Mouse (Mus musculus) intestine, embryonic 15.5 days (tissue): ENCODE measurements around the gene Ccdc191. TPM values are rescaled to one million over a fixed set of nuclear protein-coding genes. Genes with fewer than 3 reads are reported as not detected.

Experiments
- ATAC-seq: fragments of 200-750 bp; cut with Nextera tagmentation; 2 replicates; pipeline ENCODE4 v1.8.0; 2017; ENCODE audit warnings: moderate TSS enrichment, moderate library complexity
- H3K27ac ChIP-seq: fragments of 300-500 bp; sonication (generic); 2 replicates; pipeline ENCODE4 v1.5.1; 2015; ENCODE audit warnings: mild to moderate bottlenecking, inconsistent platforms
- H3K27me3 ChIP-seq: fragments of 300-500 bp; sonication (generic); replicated peaks from 2 replicates; pipeline ENCODE4 v1.6.1; 2015; ENCODE audit warnings: inconsistent platforms
- H3K36me3 ChIP-seq: fragments of 300-500 bp; sonication (generic); 2 replicates; pipeline ENCODE4 v1.6.1; 2015; ENCODE audit warnings: inconsistent platforms
- H3K4me1 ChIP-seq: fragments of 300-500 bp; sonication (generic); replicated peaks from 2 replicates; pipeline ENCODE4 v1.6.1; 2015; ENCODE audit warnings: inconsistent platforms
- H3K4me2 ChIP-seq: fragments of 300-500 bp; sonication (generic); replicated peaks from 2 replicates; pipeline ENCODE4 v1.6.1; 2015; ENCODE audit warnings: mild to moderate bottlenecking, inconsistent platforms
- H3K4me3 ChIP-seq: fragments of 300-500 bp; sonication (generic); replicated peaks from 2 replicates; pipeline ENCODE4 v1.5.1; 2015; ENCODE audit warnings: inconsistent platforms
- H3K9ac ChIP-seq: fragments of 300-500 bp; sonication (generic); 2 replicates; pipeline ENCODE4 v1.6.1; 2015; ENCODE audit warnings: inconsistent platforms
- H3K9me3 ChIP-seq: fragments of 300-500 bp; sonication (generic); 2 replicates; pipeline ENCODE4 v1.6.1; 2016; ENCODE audit warnings: inconsistent platforms
- WGBS: fragments of 180-500 bp; shearing (Covaris S2); methylation state at CpG from one replicate; pipeline ENCODE4 v1.1.7; 2015; 5-methylcytosine and 5-hydroxymethylcytosine counted together
- polyA plus RNA-seq: library from polyadenylated mRNA; unstranded; fragments of >200 nt; fragmentation: Nextera tagmentation; extraction: Ambion mirVana; gene quantifications from 2 replicates; pipeline ENCODE4 v1.2.1, GENCODE M21; 2015

The Ccdc191 gene
- polyA plus RNA-seq, 1 experiment from 2014 or later, result 11.1 TPM

GRCm38 (mm10) chr16:43970426-43970825 lies 80.8 kb downstream of the Ccdc191 start:
- Histone ChIP-seq H3K9ac (no peak overlapping the region), H3K9me3 (no peaks in the 10 kb centered on the region), H3K27ac (no peak overlapping the region), H3K4me3 (no peak overlapping the region), H3K4me1 (no peaks in the 10 kb centered on the region), H3K27me3 (no peaks in the 10 kb centered on the region), H3K4me2 (no peak overlapping the region), H3K36me3 (no peaks in the 10 kb centered on the region)
- WGBS, result 75% methylated on average over 3 of the region's 3 CpGs
- no peak for ATAC-seq

GRCm38 (mm10) chr16:43971189-43971588 lies 81.6 kb downstream of the Ccdc191 start:
- H3K4me1 ChIP-seq, result no peaks in the 10 kb centered on the region
- whole genome bisulfite sequencing, result 85% methylated on average over 11 of the region's 11 CpGs
- no peak overlapping the region for H3K27ac ChIP-seq
- no peak overlapping the region for H3K4me2 ChIP-seq
- no peaks in the 10 kb centered on the region for H3K9me3 ChIP-seq
- H3K4me3 ChIP-seq, result no peak overlapping the region
- H3K27me3 ChIP-seq, result no peaks in the 10 kb centered on the region
- peak; percentile 64 for ATAC-seq
- H3K36me3 ChIP-seq, result no peaks in the 10 kb centered on the region
- no peak overlapping the region for H3K9ac ChIP-seq

GRCm38 (mm10) chr16:43971741-43972140 lies 82.1 kb downstream of the Ccdc191 start:
- WGBS, result 62% methylated on average over 9 of the region's 9 CpGs
- no peak overlapping the region for H3K4me2 ChIP-seq
- peak; percentile 61; the same call in 1 of the 2 replicates for ATAC-seq

GRCm38 (mm10) chr16:43972391-43972790 lies 82.8 kb downstream of the Ccdc191 start:
- no peaks in the 10 kb centered on the region for H3K9me3 ChIP-seq
- H3K36me3 ChIP-seq, result no peaks in the 10 kb centered on the region
- 87% methylated on average over 2 of the region's 2 CpGs for WGBS
- no peaks in the 10 kb centered on the region for H3K27me3 ChIP-seq
- H3K4me3 ChIP-seq, result no peak overlapping the region
- no peaks in the 10 kb centered on the region for H3K4me1 ChIP-seq
- no peak overlapping the region for H3K27ac ChIP-seq
- no peak for ATAC-seq
- H3K4me2 ChIP-seq, result no peak overlapping the region
- H3K9ac ChIP-seq, result no peak overlapping the region

More at GRCm38 (mm10) chr16:43971741-43972140, 82.1 kb downstream of the Ccdc191 start:
- Histone ChIP-seq H3K9me3 (no peaks in the 10 kb centered on the region), H3K4me3 (no peak overlapping the region), H3K36me3 (no peaks in the 10 kb centered on the region), H3K27me3 (no peaks in the 10 kb centered on the region), H3K4me1 (no peaks in the 10 kb centered on the region), H3K27ac (no peak overlapping the region), H3K9ac (no peak overlapping the region)

GRCm38 (mm10) chr16:43973147-43973546 lies 83.5 kb downstream of the Ccdc191 start:
- no peaks in the 10 kb centered on the region for H3K27me3 ChIP-seq
- H3K36me3 ChIP-seq, result no peaks in the 10 kb centered on the region
- no peaks in the 10 kb centered on the region for H3K9me3 ChIP-seq
- no peak for ATAC-seq
- H3K27ac ChIP-seq, result no peak overlapping the region
- no peak overlapping the region for H3K4me3 ChIP-seq
- no peak overlapping the region for H3K4me2 ChIP-seq
- 87% methylated on average over 11 of the region's 11 CpGs for WGBS
- no peaks in the 10 kb centered on the region for H3K4me1 ChIP-seq
- H3K9ac ChIP-seq, result no peak overlapping the region

- H3K27me3 ChIP-seq, result no peaks in the 10 kb centered on the region
- H3K36me3 ChIP-seq, result no peaks in the 10 kb centered on the region
- H3K27ac ChIP-seq, result no peak overlapping the region
- WGBS, result 85% methylated on average over 22 of the region's 22 CpGs
- H3K4me3 ChIP-seq, result no peak overlapping the region
- H3K9ac ChIP-seq, result no peak overlapping the region
- no peaks in the 10 kb centered on the region for H3K9me3 ChIP-seq
- no peak overlapping the region for H3K4me2 ChIP-seq
- no peak for ATAC-seq
- H3K4me1 ChIP-seq, result no peaks in the 10 kb centered on the region
These were observed 84.1 kb downstream of the Ccdc191 start for GRCm38 (mm10) chr16:43973606-43974220.

- no peaks in the 10 kb centered on the region for H3K36me3 ChIP-seq
- peak overlapping the region; percentile 59; the same call in 1 of the 2 replicates for H3K9ac ChIP-seq
- peak overlapping the region; percentile 99 for H3K4me2 ChIP-seq
- peaks cover 6% of the 10 kb centered on the region for H3K27me3 ChIP-seq
- H3K4me3 ChIP-seq, result peak overlapping the region; percentile 70
- no peaks in the 10 kb centered on the region for H3K9me3 ChIP-seq
- 19% methylated on average over 7 of the region's 7 CpGs for WGBS
- 0 out of 2 replicates have a peak, but pooled peaks cover 4% of the 10 kb centered on the region for H3K4me1 ChIP-seq
- H3K27ac ChIP-seq, result no peak overlapping the region
- ATAC-seq, result no peak
These were observed 89.4 kb downstream of the Ccdc191 start for GRCm38 (mm10) chr16:43979010-43979327.

- Histone ChIP-seq H3K36me3 (no peaks in the 10 kb centered on the region), H3K9ac (peak within 1 kb of the TSS; percentile 59), H3K4me3 (peak within 1 kb of the TSS; percentile 70), H3K9me3 (no peaks in the 10 kb centered on the region), H3K4me1 (0 out of 2 replicates have a peak, but pooled peaks cover 4% of the 10 kb centered on the region), H3K4me2 (peak within 1 kb of the TSS; percentile 99), H3K27ac (no peak within 1 kb of the TSS), H3K27me3 (peaks cover 6% of the 10 kb centered on the region)
- ATAC-seq, result peak; percentile 94
- under 1% methylated on average over 91 of the region's 103 CpGs for WGBS
These were observed 89.9 kb downstream of the Ccdc191 start, which contains the start of gene Zdhhc23 for GRCm38 (mm10) chr16:43979328-43980109. Gene Zdhhc23 (minus strand): TSS chr16:43979791.

GRCm38 (mm10) chr16:43980110-43980609 lies 90.6 kb downstream of the Ccdc191 start:
- no peak overlapping the region for H3K27ac ChIP-seq
- H3K9ac ChIP-seq, result peak overlapping the region; percentile 59
- peak overlapping the region; percentile 70 for H3K4me3 ChIP-seq
- no peaks in the 10 kb centered on the region for H3K36me3 ChIP-seq
- H3K27me3 ChIP-seq, result peaks cover 6% of the 10 kb centered on the region
- 0 out of 2 replicates have a peak, but pooled peaks cover 4% of the 10 kb centered on the region for H3K4me1 ChIP-seq
- ATAC-seq, result no peak
- 26% methylated on average over 9 of the region's 9 CpGs for WGBS
- no peaks in the 10 kb centered on the region for H3K9me3 ChIP-seq
- H3K4me2 ChIP-seq, result peak overlapping the region; percentile 99

- WGBS, result 94% methylated on average over 4 of the region's 4 CpGs
- H3K4me2 ChIP-seq, result no peak overlapping the region
- H3K4me1 ChIP-seq, result no peaks in the 10 kb centered on the region
- H3K27ac ChIP-seq, result no peak overlapping the region
- ATAC-seq, result no peak
- H3K9me3 ChIP-seq, result no peaks in the 10 kb centered on the region
- H3K4me3 ChIP-seq, result no peak overlapping the region
- H3K9ac ChIP-seq, result no peak overlapping the region
- no peaks in the 10 kb centered on the region for H3K36me3 ChIP-seq
- H3K27me3 ChIP-seq, result no peaks in the 10 kb centered on the region
These were observed 96.7 kb downstream of the Ccdc191 start for GRCm38 (mm10) chr16:43986299-43986698.

- WGBS, result 70% methylated on average over 3 of the region's 3 CpGs
- ATAC-seq, result no peak
- no peak overlapping the region for H3K9ac ChIP-seq
These were observed 105.0 kb downstream of the Ccdc191 start for GRCm38 (mm10) chr16:43994623-43995022.

GRCm38 (mm10) chr16:43999111-43999510 lies 109.5 kb downstream of the Ccdc191 start:
- Histone ChIP-seq H3K27ac (no peak overlapping the region), H3K27me3 (no peaks in the 10 kb centered on the region), H3K36me3 (no peaks in the 10 kb centered on the region), H3K9ac (no peak overlapping the region), H3K4me1 (no peaks in the 10 kb centered on the region), H3K4me3 (no peak overlapping the region), H3K9me3 (no peaks in the 10 kb centered on the region), H3K4me2 (no peak overlapping the region)
- ATAC-seq, result no peak
- 79% methylated on average over 8 of the region's 8 CpGs for WGBS

More at GRCm38 (mm10) chr16:43994623-43995022, 105.0 kb downstream of the Ccdc191 start:
- no peaks in the 10 kb centered on the region for H3K27me3 ChIP-seq
- H3K4me1 ChIP-seq, result no peaks in the 10 kb centered on the region
- no peaks in the 10 kb centered on the region for H3K36me3 ChIP-seq
- H3K27ac ChIP-seq, result no peak overlapping the region
- H3K4me2 ChIP-seq, result no peak overlapping the region
- H3K4me3 ChIP-seq, result no peak overlapping the region
- no peaks in the 10 kb centered on the region for H3K9me3 ChIP-seq
